Mouse (Mus musculus) right cerebral cortex, postnatal 25 days (tissue): ENCODE data around the gene Mgea5.

Experiments used
- DNase-seq: peaks from one replicate; pipeline ENCODE4 v3.0.0; 2022

The Mgea5 gene

GRCm38 (mm10) chr19:45725677-45726277, 57.9 kb downstream of the Mgea5 start:
- no peak for DNase-seq

DNA sequence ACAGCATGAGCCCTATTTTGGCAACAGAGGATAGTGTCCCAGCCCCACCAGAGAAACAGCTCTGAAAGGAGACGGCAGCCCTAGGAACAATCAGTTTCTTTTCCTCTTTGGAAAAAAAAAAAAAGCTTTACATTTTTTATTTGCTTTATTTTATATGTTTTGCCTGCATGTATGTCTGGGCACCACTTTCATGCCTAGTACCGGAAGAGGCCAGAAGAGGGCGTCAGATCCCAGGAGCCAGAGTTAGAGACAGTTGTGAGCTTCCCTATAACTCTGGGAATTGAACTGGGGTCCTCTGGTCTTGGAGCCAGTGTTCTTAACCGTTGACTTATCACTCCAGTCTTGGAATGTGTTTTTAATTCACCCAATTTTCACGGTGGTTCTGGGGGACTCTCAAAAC, 61.4 kb downstream of the Mgea5 start:
- no peak for DNase-seq

DNA sequence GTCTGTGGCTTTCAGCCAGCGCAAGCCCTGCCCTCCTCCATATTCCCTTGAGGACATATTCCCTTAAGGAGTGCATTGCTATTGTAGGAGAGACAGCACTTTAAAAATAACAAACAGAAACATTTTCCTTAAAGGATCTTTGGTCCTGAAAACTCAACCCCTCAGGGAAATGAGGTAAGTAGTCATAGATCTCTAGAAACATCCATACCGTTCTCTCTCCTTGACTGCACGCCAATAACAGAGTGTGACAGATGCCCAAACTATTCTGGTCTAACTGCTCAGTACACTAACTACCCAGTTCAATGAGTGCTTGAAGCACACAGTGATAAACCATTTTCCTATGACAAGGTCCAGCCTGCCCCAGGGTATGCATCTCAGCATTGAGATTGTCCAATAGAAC, 65.4 kb downstream of the Mgea5 start:
- no peak for DNase-seq

DNA sequence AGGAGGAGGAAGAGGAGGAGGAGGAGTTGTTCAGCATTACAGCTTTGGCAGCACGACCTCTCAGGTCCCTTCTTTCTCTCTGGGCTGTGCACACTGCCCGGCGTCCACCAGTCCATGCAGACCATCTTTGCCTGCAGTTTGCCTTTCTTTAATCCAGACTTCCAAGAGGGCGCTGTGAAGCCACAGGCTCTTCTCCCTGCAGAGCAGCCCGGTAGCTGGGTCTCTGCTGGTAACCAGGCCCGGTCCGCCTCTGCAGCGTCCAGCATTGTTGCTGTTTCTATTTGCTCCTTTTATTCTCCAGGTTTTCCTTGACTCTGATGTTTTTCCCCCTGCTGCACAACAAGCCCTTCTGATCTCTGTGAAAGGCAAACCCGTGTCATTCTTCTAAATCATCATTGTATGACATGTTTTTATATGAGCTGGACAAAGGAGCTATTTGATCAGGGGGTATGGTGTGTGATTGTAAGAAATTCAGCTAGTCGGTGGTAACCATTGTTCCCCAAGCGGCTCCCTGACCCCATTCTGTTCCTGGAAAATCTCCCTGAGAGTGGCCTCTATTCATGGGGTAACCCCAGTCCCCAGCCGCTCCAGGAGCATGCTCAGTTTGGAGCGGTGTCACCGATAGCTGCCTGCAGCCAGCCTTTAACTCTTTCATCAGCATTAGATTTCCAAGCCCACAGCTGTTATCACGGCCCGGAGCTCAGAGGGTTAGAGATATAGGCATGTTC, 66.0 kb downstream of the Mgea5 start:
- DNase-seq: peak; percentile 15

DNA sequence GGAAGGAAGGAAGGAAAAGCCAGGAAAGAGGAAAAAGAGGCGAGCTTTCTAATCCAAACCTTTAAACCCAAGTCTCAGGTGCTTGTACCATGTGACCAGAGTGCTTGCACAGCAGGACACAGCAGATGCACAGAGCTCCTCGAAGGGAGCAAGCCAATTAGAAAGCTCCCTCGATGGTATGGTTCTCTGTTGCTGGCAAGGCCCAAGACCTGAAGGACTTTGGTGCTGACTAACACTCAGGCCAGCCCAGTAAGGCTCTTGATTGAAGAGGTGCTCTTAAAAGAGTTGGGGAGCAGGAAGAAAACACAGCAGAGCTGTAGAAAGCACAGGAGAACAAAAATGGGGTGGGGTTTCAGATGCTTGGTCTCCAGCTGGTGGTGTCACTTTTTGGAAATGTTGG, 74.9 kb downstream of the Mgea5 start:
- DNase-seq: no peak
